Mouse (Mus musculus) embryo, embryonic 11 days (tissue): ENCODE measurements around the gene Cstf3.
A peak's percentile ranks its signal among the peaks of the same experiment; 100 is the strongest.

Experiments used
- DNase-seq: peaks from one replicate; pipeline ENCODE4 v3.0.0-alpha.2; 2015

The Cstf3 gene

DNA sequence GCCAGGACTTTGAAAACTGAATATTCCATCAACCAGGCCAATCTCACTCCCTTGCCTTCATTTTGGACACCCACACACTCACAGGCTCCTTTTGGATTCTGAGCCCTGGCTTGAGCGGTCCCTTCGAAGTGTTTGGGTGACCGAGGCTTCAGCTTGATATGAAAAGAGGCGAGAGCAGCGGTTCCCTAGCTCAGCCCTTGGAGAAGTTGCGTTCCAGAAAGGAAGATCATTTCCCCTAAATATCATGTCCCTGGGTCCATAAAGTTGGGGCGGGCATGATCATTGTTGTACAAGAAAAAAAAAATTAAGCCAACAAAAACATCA is 122.1 kb downstream of the Cstf3 start:
- no peak for DNase-seq

DNA sequence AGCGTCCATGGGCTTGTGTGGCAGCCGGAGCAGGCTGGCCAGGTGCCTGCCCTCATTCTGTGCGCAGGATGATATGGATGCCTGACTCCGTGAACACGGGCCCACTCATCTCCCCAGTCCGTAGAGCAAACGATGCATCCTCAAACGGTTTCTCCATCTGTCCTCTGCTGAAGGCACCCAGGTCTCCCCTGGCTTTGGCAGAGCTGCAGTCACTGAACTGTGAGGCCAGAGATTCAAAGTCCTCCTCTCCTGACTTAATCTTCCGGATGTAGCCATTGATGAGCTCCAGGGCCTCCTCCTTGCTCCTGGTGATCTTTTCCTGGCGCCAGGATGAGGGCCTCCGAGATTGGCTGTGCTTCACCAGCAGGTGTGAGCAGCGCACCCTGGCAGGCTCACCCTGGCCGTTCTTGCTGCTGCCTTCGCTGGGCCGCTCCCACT is 124.0 kb downstream of the Cstf3 start:
- peak; percentile 10 for DNase-seq
